ENCODE assay signal across 8 mouse cellular contexts in the genomic region with DNA sequence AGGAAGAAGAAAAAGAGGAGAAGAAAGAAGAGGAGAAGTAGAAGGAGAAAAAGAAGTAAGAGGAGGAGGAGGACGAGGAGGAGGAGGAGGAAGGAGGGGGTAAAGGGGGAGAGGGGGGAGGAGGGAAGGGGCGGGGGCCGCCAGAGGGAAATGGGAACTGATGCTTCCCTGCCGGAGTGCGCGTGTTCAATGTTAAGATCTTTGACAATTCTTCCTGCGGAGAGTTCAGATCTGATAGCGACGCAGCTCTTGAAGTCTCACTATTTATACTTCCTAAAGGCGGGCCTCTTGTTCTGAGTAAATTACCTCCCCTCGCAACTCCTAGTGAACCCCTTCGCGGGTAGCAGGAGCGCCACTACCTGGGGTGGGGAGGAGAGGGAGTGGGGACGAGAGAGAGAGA. TPM values are rescaled to one million over a fixed set of nuclear protein-coding genes. Genes with fewer than 3 reads are reported as not detected.
DNase-seq lines count a peak whose midpoint lies in the region; ATAC-seq and TF ChIP-seq lines count a peak whose summit lies in the region.

A gene (minus strand): TSS at position 66 of the 400 bp plus-strand sequence.

- no peak for ATAC-seq in forebrain, embryonic 12.5 days (ENCODE audit: low FRiP score)
- ATAC-seq in limb, embryonic 12.5 days (ENCODE audit: insufficient number of reproducible peaks, insufficient read depth, low FRiP score, low TSS enrichment, low read depth), result no peak

- no peaks in the 10 kb centered on the region for H3K9me3 ChIP-seq in forebrain, embryonic 12.5 days
- no peaks in the 10 kb centered on the region for H3K9me3 ChIP-seq in limb, embryonic 12.5 days

- no peak for TF ChIP-seq CTCF in gastrocnemius, adult 2 months (IDR thresholded peaks at IDR 0.05)
- TF ChIP-seq CTCF in C2C12 (IDR thresholded peaks at IDR 0.05; ENCODE audit: control insufficient read depth, insufficient read depth, insufficient read length), result no peak

- peak within 1 kb of the TSS; percentile 93 for H3ac ChIP-seq in C2C12 (ENCODE audit: control insufficient read depth, insufficient read length, low read depth)

- H3K36me3 ChIP-seq in C2C12 (ENCODE audit: control insufficient read depth, insufficient read depth), result no peaks in the 10 kb centered on the region
- no peaks in the 10 kb centered on the region for H3K36me3 ChIP-seq in forebrain, embryonic 12.5 days (replicated peaks)
- H3K36me3 ChIP-seq in limb, embryonic 12.5 days, result no peaks in the 10 kb centered on the region

- peak within 1 kb of the TSS; percentile 69 for H3K4me2 ChIP-seq in forebrain, embryonic 12.5 days
- H3K4me2 ChIP-seq in limb, embryonic 12.5 days, result peak within 1 kb of the TSS; percentile 76

- intact Hi-C loops in gastrocnemius, adult 2 months (cut with DNase I), result no loop called here
- intact Hi-C loops in gastrocnemius, postnatal 36 days (cut with DNase I), result loop anchor here (10.0 kb wide), 1 partner anchor 477 kb away; no protein-coding TSS in a partner anchor

- peak within 1 kb of the TSS; percentile 84 for H3K27ac ChIP-seq in gastrocnemius, adult 2 months
- peak within 1 kb of the TSS; percentile 65 for H3K27ac ChIP-seq in forebrain, embryonic 12.5 days
- H3K27ac ChIP-seq in limb, embryonic 12.5 days, result peak within 1 kb of the TSS; percentile 99

- H3K4me3 ChIP-seq in gastrocnemius, adult 2 months, result peak within 1 kb of the TSS; percentile 74
- H3K4me3 ChIP-seq in C2C12 (ENCODE audit: insufficient read depth, poor library complexity, severe bottlenecking), result peak within 1 kb of the TSS; percentile 68
- peak within 1 kb of the TSS; percentile 48 for H3K4me3 ChIP-seq in forebrain, embryonic 12.5 days (replicated peaks)
- peak within 1 kb of the TSS; percentile 73 for H3K4me3 ChIP-seq in limb, embryonic 12.5 days (replicated peaks)

- WGBS in forebrain, embryonic 12.5 days, result 0% methylated on average over 15 of the region's 15 CpGs
- WGBS in limb, embryonic 12.5 days, result 0% methylated on average over 14 of the region's 15 CpGs

- H3K79me3 ChIP-seq in C2C12 (ENCODE audit: low read depth), result peaks cover 29% of the 10 kb centered on the region

- H3K4me1 ChIP-seq in forebrain, embryonic 12.5 days, result peaks cover 36% of the 10 kb centered on the region
- peaks cover 23% of the 10 kb centered on the region for H3K4me1 ChIP-seq in limb, embryonic 12.5 days (replicated peaks)

- DNase-seq in gastrocnemius, adult 2 months, result peak; percentile 26
- DNase-seq in gastrocnemius, postnatal 36 days, result no peak
- DNase-seq in retina, postnatal 1 day, result peak; percentile 43
- DNase-seq in left cerebral cortex, adult 9 months (ENCODE audit: low spot score in 2 of 2), result no peak
- DNase-seq in cerebellum, adult 11 months, result no peak

- no peaks in the 10 kb centered on the region for H3K27me3 ChIP-seq in C2C12 (ENCODE audit: control insufficient read depth, insufficient read depth, insufficient read length)
- peaks cover 58% of the 10 kb centered on the region for H3K27me3 ChIP-seq in forebrain, embryonic 12.5 days
- peaks cover 43% of the 10 kb centered on the region for H3K27me3 ChIP-seq in limb, embryonic 12.5 days

- H3K79me2 ChIP-seq in C2C12 (ENCODE audit: control insufficient read depth, insufficient read depth), result peaks cover 80% of the 10 kb centered on the region

- peak within 1 kb of the TSS; percentile 59 for H3K9ac ChIP-seq in forebrain, embryonic 12.5 days
- peak within 1 kb of the TSS; percentile 97 for H3K9ac ChIP-seq in limb, embryonic 12.5 days (replicated peaks)

TF ChIP-seq in C2C12, 6 proteins besides CTCF, POLR2A, EP300 and RAD21:
- no peak for TF ChIP-seq MYOD1 (IDR thresholded peaks at IDR 0.05; ENCODE audit: control insufficient read depth, insufficient read length, low read depth)
- no peak for TF ChIP-seq MAX (IDR thresholded peaks at IDR 0.05)
- TF ChIP-seq MYOG (IDR thresholded peaks at IDR 0.05; ENCODE audit: control insufficient read depth, extremely low read depth, insufficient read length), result no peak
- no peak for TF ChIP-seq FOSL1 (IDR thresholded peaks at IDR 0.05; ENCODE audit: insufficient read depth, low read length, poor library complexity, severe bottlenecking)
- TF ChIP-seq USF1 (IDR thresholded peaks at IDR 0.05; ENCODE audit: low read depth), result no peak
- TF ChIP-seq CEBPB (IDR thresholded peaks at IDR 0.05; ENCODE audit: low read depth), result no peak

RNA-seq across cellular contexts. Expression of the gene that starts here (rescaled TPM):
- total RNA-seq in gastrocnemius, adult 2 months (2021), result 1 to 10 TPM; 1.4 to 2.3 TPM
- total RNA-seq in gastrocnemius, postnatal 36 days (2021), result 1 to 10 TPM; 1.7 to 2.0 TPM
- 14.4 TPM for polyA plus RNA-seq in C2C12 (2012; fragmentation: generic; extraction: Trizol)
- polyA plus RNA-seq in forebrain, embryonic 12.5 days (2016; fragmentation: Nextera tagmentation; extraction: Ambion mirVana), result 16.8 and 22.1 TPM in 2 replicates
- polyA plus RNA-seq in limb, embryonic 12.5 days (2016; fragmentation: Nextera tagmentation; extraction: Ambion mirVana), result 98.3 and 107 TPM in 2 replicates

Comparison
In these comparisons a context has a peak if more than half of its experiments do, and no peak if none do; other contexts are left out.
1. DNase-seq: peak in gastrocnemius, adult 2 months (single experiment) and retina, postnatal 1 day (single experiment); none in gastrocnemius, postnatal 36 days (0 of 2), left cerebral cortex, adult 9 months (0 of 2) and cerebellum, adult 11 months (single experiment).
2. Peak in every context shown above with its lines, with median percentiles within 50 percentile points of each other: H3K27ac ChIP-seq and H3K4me3 ChIP-seq.